Mouse (Mus musculus): ENCODE measurements around the gene Phactr2. TPM values are rescaled to one million over a fixed set of nuclear protein-coding genes. Genes with fewer than 3 reads are reported as not detected.

Phactr2 gene
- polyA plus RNA-seq, 1 experiment from 2014 or later, result 7.2 TPM

DNA sequence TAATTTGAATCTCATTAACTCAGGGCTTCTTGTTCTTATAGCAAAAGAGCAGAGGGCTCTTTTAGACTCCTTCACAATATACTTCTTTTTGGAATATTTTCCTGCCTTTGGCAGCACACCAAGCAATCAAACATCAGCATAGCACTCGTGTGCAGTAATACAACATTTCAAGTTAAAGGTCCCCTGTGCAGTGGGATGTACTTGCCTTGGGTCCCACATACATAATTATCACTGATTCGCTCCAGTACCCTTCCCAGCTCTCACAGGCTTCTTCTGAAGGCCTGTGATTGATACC, 110.0 kb downstream of the Phactr2 start:
- H3K9me3 ChIP-seq (replicated peaks; ENCODE audit: control insufficient read depth, low read length), result no peaks in the 10 kb centered on the region
- no peak overlapping the region for H3K4me3 ChIP-seq (ENCODE audit: low read depth, low read length)
- peak; percentile 51 for DNase-seq (ENCODE audit: low spot score)
- no peaks in the 10 kb centered on the region for H3K36me3 ChIP-seq (ENCODE audit: control insufficient read depth, insufficient read depth, low read length)
- no peaks in the 10 kb centered on the region; the same call in 1 of the 2 replicates for H3K4me1 ChIP-seq (ENCODE audit: control insufficient read depth, insufficient read depth, low read length)
- WGBS, result 32% methylated on average over 2 of the region's 2 CpGs
- ATAC-seq, result no peak; the same call in 1 of the 2 replicates
- no peak overlapping the region for H3K4me2 ChIP-seq (ENCODE audit: low read length)
- no peaks in the 10 kb centered on the region for H3K27me3 ChIP-seq (replicated peaks; ENCODE audit: control insufficient read depth, insufficient read depth, low read length)
- H3K27ac ChIP-seq (ENCODE audit: low read depth, low read length), result no peak overlapping the region
- no peak overlapping the region for H3K9ac ChIP-seq (ENCODE audit: low read length)

GRCm38 (mm10) chr10:13363499-13364285, 110.5 kb downstream of the Phactr2 start:
- peak; percentile 73 for ATAC-seq
- Histone ChIP-seq H3K27ac (ENCODE audit: low read depth, low read length) (no peak overlapping the region), H3K36me3 (ENCODE audit: control insufficient read depth, insufficient read depth, low read length) (no peaks in the 10 kb centered on the region), H3K4me3 (ENCODE audit: low read depth, low read length) (no peak overlapping the region), H3K4me1 (ENCODE audit: control insufficient read depth, insufficient read depth, low read length) (no peaks in the 10 kb centered on the region; the same call in 1 of the 2 replicates), H3K9ac (ENCODE audit: low read length) (no peak overlapping the region), H3K4me2 (ENCODE audit: low read length) (no peak overlapping the region), H3K27me3 (replicated peaks; ENCODE audit: control insufficient read depth, insufficient read depth, low read length) (no peaks in the 10 kb centered on the region), H3K9me3 (replicated peaks; ENCODE audit: control insufficient read depth, low read length) (no peaks in the 10 kb centered on the region)
- DNase-seq (ENCODE audit: low spot score), result no peak
- 77% methylated on average over 11 of the region's 11 CpGs for WGBS

GRCm38 (mm10) chr10:13360913-13361312, 113.3 kb downstream of the Phactr2 start:
- ATAC-seq (no peak), DNase-seq (ENCODE audit: low spot score) (no peak)
- no peak overlapping the region for H3K4me3 ChIP-seq (ENCODE audit: low read depth, low read length)
- no peaks in the 10 kb centered on the region for H3K27me3 ChIP-seq (replicated peaks; ENCODE audit: control insufficient read depth, insufficient read depth, low read length)
- H3K9me3 ChIP-seq (replicated peaks; ENCODE audit: control insufficient read depth, low read length), result no peaks in the 10 kb centered on the region
- H3K36me3 ChIP-seq (ENCODE audit: control insufficient read depth, insufficient read depth, low read length), result no peaks in the 10 kb centered on the region
- H3K27ac ChIP-seq (ENCODE audit: low read depth, low read length), result no peak overlapping the region
- H3K4me1 ChIP-seq (ENCODE audit: control insufficient read depth, insufficient read depth, low read length), result no peaks in the 10 kb centered on the region; the same call in 1 of the 2 replicates
- H3K4me2 ChIP-seq (ENCODE audit: low read length), result no peak overlapping the region
- no peak overlapping the region for H3K9ac ChIP-seq (ENCODE audit: low read length)

DNA sequence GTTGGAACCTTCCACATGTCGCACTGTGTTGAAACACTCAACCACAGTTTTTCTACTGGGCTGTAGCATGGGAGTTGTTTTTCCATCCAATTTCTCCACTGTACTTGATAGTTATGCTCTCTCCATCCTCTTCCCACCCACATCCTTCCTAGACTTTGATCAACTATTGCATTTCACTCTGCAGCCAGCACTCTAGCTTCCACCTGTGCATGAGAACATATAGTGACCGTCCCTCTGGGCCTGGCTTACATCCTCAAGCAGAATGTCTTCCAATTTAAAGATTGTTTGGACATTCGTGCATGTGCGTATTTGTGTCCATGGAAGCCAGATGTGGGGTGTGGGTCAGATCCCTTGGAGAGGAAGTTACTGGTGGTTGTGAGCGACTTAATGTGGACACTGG, 114.4 kb downstream of the Phactr2 start:
- no peaks in the 10 kb centered on the region for H3K36me3 ChIP-seq (ENCODE audit: control insufficient read depth, insufficient read depth, low read length)
- DNase-seq (ENCODE audit: low spot score) (no peak), ATAC-seq (no peak)
- 92% methylated on average over 5 of the region's 5 CpGs for WGBS
- H3K27me3 ChIP-seq (replicated peaks; ENCODE audit: control insufficient read depth, insufficient read depth, low read length), result no peaks in the 10 kb centered on the region
- H3K4me2 ChIP-seq (ENCODE audit: low read length), result no peak overlapping the region
- H3K9me3 ChIP-seq (replicated peaks; ENCODE audit: control insufficient read depth, low read length), result no peaks in the 10 kb centered on the region
- no peak overlapping the region for H3K9ac ChIP-seq (ENCODE audit: low read length)
- H3K4me1 ChIP-seq (ENCODE audit: control insufficient read depth, insufficient read depth, low read length), result no peaks in the 10 kb centered on the region; the same call in 1 of the 2 replicates
- H3K27ac ChIP-seq (ENCODE audit: low read depth, low read length), result no peak overlapping the region
- no peak overlapping the region for H3K4me3 ChIP-seq (ENCODE audit: low read depth, low read length)

GRCm38 (mm10) chr10:13358679-13359078, 115.5 kb downstream of the Phactr2 start:
- WGBS, result 26% methylated on average over 3 of the region's 3 CpGs
- Histone ChIP-seq H3K4me3 (ENCODE audit: low read depth, low read length) (no peak overlapping the region), H3K4me2 (ENCODE audit: low read length) (no peak overlapping the region), H3K36me3 (ENCODE audit: control insufficient read depth, insufficient read depth, low read length) (no peaks in the 10 kb centered on the region), H3K27me3 (replicated peaks; ENCODE audit: control insufficient read depth, insufficient read depth, low read length) (no peaks in the 10 kb centered on the region), H3K9me3 (replicated peaks; ENCODE audit: control insufficient read depth, low read length) (no peaks in the 10 kb centered on the region), H3K9ac (ENCODE audit: low read length) (no peak overlapping the region), H3K27ac (ENCODE audit: low read depth, low read length) (no peak overlapping the region), H3K4me1 (ENCODE audit: control insufficient read depth, insufficient read depth, low read length) (no peaks in the 10 kb centered on the region; the same call in 1 of the 2 replicates)
- ATAC-seq (peak; percentile 60; the same call in 1 of the 2 replicates), DNase-seq (ENCODE audit: low spot score) (peak; percentile 67)

DNA sequence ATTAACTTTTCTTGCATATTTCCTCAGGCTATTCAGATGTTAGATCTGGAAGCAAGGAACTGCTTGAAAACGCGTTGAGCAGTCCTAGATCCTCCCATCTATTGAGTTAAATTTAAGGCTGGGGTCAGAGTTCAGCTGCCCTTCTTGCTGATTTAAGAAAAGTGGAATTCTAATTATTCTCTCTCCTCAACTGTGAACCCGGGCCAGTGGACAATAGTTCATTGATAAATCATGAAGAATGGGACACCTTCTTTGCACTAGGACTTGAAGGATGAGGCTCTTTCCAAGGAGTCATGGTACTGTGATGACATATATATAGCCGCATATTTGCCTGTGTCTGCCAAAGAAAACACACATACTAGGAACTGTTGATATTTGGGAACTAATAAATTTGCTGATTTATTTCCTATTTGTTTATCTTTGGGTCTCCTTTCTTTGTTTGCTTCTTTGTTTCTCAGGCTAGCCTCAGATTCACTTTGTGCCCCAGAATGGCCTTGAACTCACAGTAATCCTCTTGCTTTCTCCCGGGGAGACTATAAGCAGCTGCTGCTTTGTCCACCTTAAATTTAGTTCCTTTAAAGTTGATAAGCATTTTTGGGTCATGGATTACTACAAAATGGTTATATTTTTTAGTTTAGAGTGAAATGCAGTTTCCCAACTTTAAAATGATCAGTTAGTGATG, 127.5 kb downstream of the Phactr2 start:
- H3K4me2 ChIP-seq (ENCODE audit: low read length), result no peak overlapping the region
- DNase-seq (ENCODE audit: low spot score) (no peak), ATAC-seq (no peak)
- H3K27ac ChIP-seq (ENCODE audit: low read depth, low read length), result no peak overlapping the region
- H3K4me1 ChIP-seq (ENCODE audit: control insufficient read depth, insufficient read depth, low read length), result no peaks in the 10 kb centered on the region
- no peaks in the 10 kb centered on the region for H3K36me3 ChIP-seq (ENCODE audit: control insufficient read depth, insufficient read depth, low read length)
- no peaks in the 10 kb centered on the region for H3K9me3 ChIP-seq (replicated peaks; ENCODE audit: control insufficient read depth, low read length)
- WGBS, result 49% methylated on average over 5 of the region's 5 CpGs
- no peak overlapping the region for H3K4me3 ChIP-seq (ENCODE audit: low read depth, low read length)
- H3K9ac ChIP-seq (ENCODE audit: low read length), result no peak overlapping the region
- H3K27me3 ChIP-seq (replicated peaks; ENCODE audit: control insufficient read depth, insufficient read depth, low read length), result no peaks in the 10 kb centered on the region

- Histone ChIP-seq H3K27me3 (replicated peaks; ENCODE audit: control insufficient read depth, insufficient read depth, low read length) (no peaks in the 10 kb centered on the region), H3K9me3 (replicated peaks; ENCODE audit: control insufficient read depth, low read length) (no peaks in the 10 kb centered on the region), H3K36me3 (ENCODE audit: control insufficient read depth, insufficient read depth, low read length) (no peaks in the 10 kb centered on the region), H3K4me3 (ENCODE audit: low read depth, low read length) (no peak overlapping the region), H3K27ac (ENCODE audit: low read depth, low read length) (no peak overlapping the region), H3K9ac (ENCODE audit: low read length) (no peak overlapping the region), H3K4me1 (ENCODE audit: control insufficient read depth, insufficient read depth, low read length) (peaks cover 5% of the 10 kb centered on the region), H3K4me2 (ENCODE audit: low read length) (no peak overlapping the region)
- ATAC-seq (no peak), DNase-seq (ENCODE audit: low spot score) (no peak)
- WGBS, result 39% methylated on average over 3 of the region's 3 CpGs
These were observed 133.6 kb downstream of the Phactr2 start for GRCm38 (mm10) chr10:13340583-13340982.

DNA sequence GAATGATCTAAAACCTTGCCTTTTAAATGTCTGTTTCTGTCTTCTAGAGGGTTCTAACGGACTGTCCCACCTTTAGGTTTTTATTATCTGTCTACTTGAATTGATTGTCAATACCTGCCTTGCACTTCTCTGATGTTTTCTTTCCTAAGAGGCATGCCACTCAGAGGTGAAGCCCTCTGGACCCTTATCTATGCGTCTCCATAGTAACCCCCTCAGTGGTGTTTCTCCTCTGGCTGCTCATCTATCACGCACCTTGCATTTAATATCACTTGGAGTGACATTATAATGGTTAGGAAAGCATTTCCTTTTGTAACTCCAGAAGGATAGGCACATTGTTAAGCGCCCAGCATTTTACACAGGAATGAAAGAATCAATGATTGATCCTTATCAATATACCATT, 137.2 kb downstream of the Phactr2 start:
- peak; percentile 18; the same call in 1 of the 2 replicates for ATAC-seq
- WGBS, result 90% methylated on average over 4 of the region's 4 CpGs

GRCm38 (mm10) chr10:13335814-13336213, 138.4 kb downstream of the Phactr2 start:
- DNase-seq (ENCODE audit: low spot score) (peak; percentile 53), ATAC-seq (peak; percentile 47; the same call in 1 of the 2 replicates)
- Histone ChIP-seq H3K36me3 (ENCODE audit: control insufficient read depth, insufficient read depth, low read length) (no peaks in the 10 kb centered on the region), H3K27ac (ENCODE audit: low read depth, low read length) (no peak overlapping the region), H3K27me3 (replicated peaks; ENCODE audit: control insufficient read depth, insufficient read depth, low read length) (no peaks in the 10 kb centered on the region), H3K4me3 (ENCODE audit: low read depth, low read length) (no peak overlapping the region), H3K4me2 (ENCODE audit: low read length) (no peak overlapping the region), H3K9ac (ENCODE audit: low read length) (no peak overlapping the region), H3K4me1 (ENCODE audit: control insufficient read depth, insufficient read depth, low read length) (peaks cover 5% of the 10 kb centered on the region), H3K9me3 (replicated peaks; ENCODE audit: control insufficient read depth, low read length) (no peaks in the 10 kb centered on the region)
- WGBS, result 43% methylated on average over 6 of the region's 6 CpGs

More for the DNA sequence above, 137.2 kb downstream of the Phactr2 start:
- DNase-seq (ENCODE audit: low spot score), result no peak
- Histone ChIP-seq H3K27me3 (replicated peaks; ENCODE audit: control insufficient read depth, insufficient read depth, low read length) (no peaks in the 10 kb centered on the region), H3K36me3 (ENCODE audit: control insufficient read depth, insufficient read depth, low read length) (no peaks in the 10 kb centered on the region), H3K9ac (ENCODE audit: low read length) (no peak overlapping the region), H3K4me1 (ENCODE audit: control insufficient read depth, insufficient read depth, low read length) (peaks cover 5% of the 10 kb centered on the region), H3K4me2 (ENCODE audit: low read length) (no peak overlapping the region), H3K27ac (ENCODE audit: low read depth, low read length) (no peak overlapping the region), H3K4me3 (ENCODE audit: low read depth, low read length) (no peak overlapping the region), H3K9me3 (replicated peaks; ENCODE audit: control insufficient read depth, low read length) (no peaks in the 10 kb centered on the region)

Data from forebrain, embryonic 14.5 days (tissue).